Mouse (Mus musculus): ENCODE data around the gene Cdk15. TPM values are rescaled to one million over a fixed set of nuclear protein-coding genes. Genes with fewer than 3 reads are reported as not detected.

The Cdk15 gene
- total and polyA plus RNA-seq, 2 experiments from 2014 or later: not detected

DNA sequence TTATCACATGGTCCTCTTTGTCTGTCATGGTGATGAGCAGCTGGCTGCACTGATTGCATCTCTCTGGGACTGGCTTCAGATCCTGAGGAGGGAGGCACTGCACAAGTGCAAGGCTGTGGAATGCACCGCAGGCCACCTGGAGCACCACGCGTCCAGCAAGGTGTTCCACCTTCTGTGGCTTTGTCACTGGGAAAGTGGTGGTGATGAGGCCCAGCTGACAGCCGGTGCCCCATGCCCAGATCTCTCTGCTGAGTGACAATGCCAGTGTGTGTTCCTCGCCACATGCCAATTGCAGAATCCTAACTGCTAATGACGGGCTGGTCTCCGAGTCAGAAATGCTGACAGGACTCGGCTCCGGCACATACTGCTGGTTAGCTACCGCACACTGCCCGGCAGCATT lies 41.3 kb upstream of the Cdk15 start:
- H3K4me2 ChIP-seq (ENCODE audit: low read depth, low read length): no peak overlapping the region
- H3K27ac ChIP-seq (ENCODE audit: low read depth): no peak overlapping the region
- no peak for DNase-seq (ENCODE audit: low spot score)
- 91% methylated on average over 11 of the region's 11 CpGs for WGBS
- no peak overlapping the region for H3K4me3 ChIP-seq (ENCODE audit: low read depth, low read length)
- no peaks in the 10 kb centered on the region for H3K27me3 ChIP-seq (ENCODE audit: control insufficient read depth, insufficient read depth, low read length)
- no peak overlapping the region for H3K9ac ChIP-seq (replicated peaks; ENCODE audit: low read depth, low read length)
- no peaks in the 10 kb centered on the region for H3K9me3 ChIP-seq (replicated peaks; ENCODE audit: control insufficient read depth, low read length)
- H3K36me3 ChIP-seq (replicated peaks; ENCODE audit: control insufficient read depth, insufficient read depth, low read length): peaks cover 18% of the 10 kb centered on the region; the same call in 1 of the 2 replicates
- no peak for TF ChIP-seq EP300 (IDR thresholded peaks at IDR 0.05; ENCODE audit: low read depth)
- no peak for TF ChIP-seq CTCF (IDR thresholded peaks at IDR 0.05; ENCODE audit: low read depth)
- ATAC-seq (ENCODE audit: insufficient read depth, low read depth): no peak
- H3K4me1 ChIP-seq (ENCODE audit: control insufficient read depth, insufficient read depth): no peaks in the 10 kb centered on the region

DNA sequence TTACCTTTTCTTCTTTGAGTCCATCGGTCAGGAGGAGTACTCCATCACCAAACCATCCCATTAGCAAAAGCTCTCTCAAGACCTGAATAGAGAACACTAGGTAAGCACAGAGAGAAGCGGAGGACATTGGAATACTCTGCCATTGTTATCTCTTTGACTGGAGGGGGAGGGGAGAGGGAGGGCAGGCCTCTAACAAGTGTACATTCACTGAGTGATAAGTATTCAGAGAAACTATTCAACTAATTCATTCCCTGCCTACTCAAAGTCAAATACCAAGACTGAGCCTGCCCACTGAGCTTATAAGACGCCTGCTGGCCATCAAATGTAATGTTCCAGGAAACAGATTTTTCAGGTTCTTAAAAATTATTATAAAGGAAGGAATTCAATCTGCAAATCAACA lies 36.3 kb upstream of the Cdk15 start:
- H3K4me2 ChIP-seq (ENCODE audit: low read depth, low read length): no peak overlapping the region
- no peak overlapping the region for H3K4me3 ChIP-seq (ENCODE audit: low read depth, low read length)
- TF ChIP-seq CTCF (IDR thresholded peaks at IDR 0.05; ENCODE audit: low read depth): no peak
- H3K36me3 ChIP-seq (replicated peaks; ENCODE audit: control insufficient read depth, insufficient read depth, low read length): peaks cover 15% of the 10 kb centered on the region; the same call in 1 of the 2 replicates
- WGBS: 66% methylated on average over 3 of the region's 3 CpGs
- no peak overlapping the region for H3K27ac ChIP-seq (ENCODE audit: low read depth)
- ATAC-seq (ENCODE audit: insufficient read depth, low read depth): no peak
- no peaks in the 10 kb centered on the region for H3K4me1 ChIP-seq (ENCODE audit: control insufficient read depth, insufficient read depth)
- no peak for DNase-seq (ENCODE audit: low spot score)
- no peaks in the 10 kb centered on the region for H3K27me3 ChIP-seq (ENCODE audit: control insufficient read depth, insufficient read depth, low read length)
- no peaks in the 10 kb centered on the region for H3K9me3 ChIP-seq (replicated peaks; ENCODE audit: control insufficient read depth, low read length)
- H3K9ac ChIP-seq (replicated peaks; ENCODE audit: low read depth, low read length): no peak overlapping the region

DNA sequence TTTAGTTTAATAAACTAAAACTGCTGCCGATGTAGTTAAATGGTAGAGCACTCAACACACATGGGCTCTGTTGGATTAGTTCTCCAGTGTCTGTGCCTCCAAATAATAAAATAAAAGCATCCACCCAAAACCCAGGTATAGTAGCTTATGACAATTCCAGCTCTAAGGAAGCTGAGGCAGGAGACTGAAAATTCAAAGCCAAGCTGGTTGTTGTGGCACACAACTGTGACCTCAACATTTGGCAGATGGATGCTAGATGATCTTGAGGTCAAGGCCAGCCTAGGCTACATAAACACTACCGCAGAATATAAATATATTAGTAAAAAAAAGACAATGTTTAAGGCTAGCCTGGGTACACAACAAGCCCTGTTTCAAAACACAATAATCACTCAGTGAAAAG lies 35.1 kb upstream of the Cdk15 start:
- 92% methylated on average over 2 of the region's 2 CpGs for WGBS
- Histone ChIP-seq H3K9me3 (replicated peaks; ENCODE audit: control insufficient read depth, low read length) (no peaks in the 10 kb centered on the region), H3K4me3 (ENCODE audit: low read depth, low read length) (no peak overlapping the region), H3K9ac (replicated peaks; ENCODE audit: low read depth, low read length) (no peak overlapping the region), H3K4me1 (ENCODE audit: control insufficient read depth, insufficient read depth) (no peaks in the 10 kb centered on the region), H3K27ac (ENCODE audit: low read depth) (no peak overlapping the region), H3K27me3 (ENCODE audit: control insufficient read depth, insufficient read depth, low read length) (no peaks in the 10 kb centered on the region), H3K36me3 (replicated peaks; ENCODE audit: control insufficient read depth, insufficient read depth, low read length) (0 out of 2 replicates have a peak, but pooled peaks cover 9% of the 10 kb centered on the region), H3K4me2 (ENCODE audit: low read depth, low read length) (no peak overlapping the region)
- TF ChIP-seq EP300 (IDR thresholded peaks at IDR 0.05; ENCODE audit: low read depth) (no peak), CTCF (IDR thresholded peaks at IDR 0.05; ENCODE audit: low read depth) (no peak)
- DNase-seq (ENCODE audit: low spot score) (no peak), ATAC-seq (ENCODE audit: insufficient read depth, low read depth) (no peak)

DNA sequence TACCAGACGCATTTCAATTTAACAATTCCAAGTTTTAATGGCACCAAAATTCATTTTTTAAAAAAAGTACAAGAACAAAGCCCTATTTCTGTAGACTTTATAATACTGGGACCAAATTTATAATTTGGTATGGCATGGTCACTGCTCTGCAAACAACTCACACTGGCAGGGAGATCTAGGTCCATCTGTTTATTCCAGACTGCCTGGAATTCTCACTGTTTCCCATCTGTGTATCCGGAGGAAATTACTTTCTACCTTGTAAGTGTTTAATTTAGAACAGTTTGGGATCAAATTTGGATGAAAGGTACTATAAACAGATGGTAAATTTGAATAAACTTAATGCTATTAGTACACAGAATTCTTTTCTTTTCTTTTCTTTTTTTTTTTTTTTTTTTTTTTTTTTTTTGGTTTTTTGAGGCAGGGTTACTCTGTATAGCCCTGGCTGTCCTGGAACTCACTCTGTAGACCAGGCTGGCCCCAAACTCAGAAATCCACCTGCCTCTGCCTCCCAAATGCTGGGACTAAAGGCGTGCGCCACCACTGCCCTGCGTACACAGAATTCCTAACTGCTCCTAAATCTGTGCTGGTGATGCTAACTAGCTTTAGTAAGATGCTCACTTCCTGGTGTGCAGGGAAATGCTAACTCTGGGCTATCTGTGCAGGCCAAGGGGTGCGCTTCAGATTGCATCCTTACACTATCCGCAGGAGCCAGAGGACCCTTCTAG lies 34.4 kb upstream of the Cdk15 start:
- no peak for ATAC-seq (ENCODE audit: insufficient read depth, low read depth)
- TF ChIP-seq EP300 (IDR thresholded peaks at IDR 0.05; ENCODE audit: low read depth) (no peak), CTCF (IDR thresholded peaks at IDR 0.05; ENCODE audit: low read depth) (no peak)

DNA sequence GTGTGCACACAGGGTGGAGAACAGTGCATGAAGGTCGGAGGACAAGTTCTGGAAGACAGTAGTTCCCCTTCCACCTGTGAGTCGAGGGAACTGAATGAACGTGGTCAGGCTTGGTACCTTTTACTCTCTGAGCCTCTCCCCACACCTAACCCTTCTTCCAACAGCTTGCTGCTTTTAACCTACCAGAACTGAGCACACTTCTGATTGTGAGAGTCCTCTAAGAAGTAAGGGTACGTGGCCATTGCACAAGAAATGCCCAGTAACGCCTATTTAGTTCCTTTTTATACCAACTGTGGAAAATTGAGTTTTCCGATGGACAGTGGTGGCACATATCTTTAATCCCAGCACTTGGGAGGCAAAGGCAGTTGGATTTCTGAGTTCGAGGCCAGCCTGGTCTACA lies 28.2 kb upstream of the Cdk15 start:
- DNase-seq (ENCODE audit: low spot score) (no peak), ATAC-seq (ENCODE audit: insufficient read depth, low read depth) (no peak)
- Histone ChIP-seq H3K4me1 (ENCODE audit: control insufficient read depth, insufficient read depth) (no peaks in the 10 kb centered on the region), H3K27ac (ENCODE audit: low read depth) (no peak overlapping the region), H3K4me2 (ENCODE audit: low read depth, low read length) (no peak overlapping the region), H3K9me3 (replicated peaks; ENCODE audit: control insufficient read depth, low read length) (no peaks in the 10 kb centered on the region), H3K27me3 (ENCODE audit: control insufficient read depth, insufficient read depth, low read length) (no peaks in the 10 kb centered on the region), H3K4me3 (ENCODE audit: low read depth, low read length) (no peak overlapping the region), H3K36me3 (replicated peaks; ENCODE audit: control insufficient read depth, insufficient read depth, low read length) (no peaks in the 10 kb centered on the region), H3K9ac (replicated peaks; ENCODE audit: low read depth, low read length) (no peak overlapping the region)
- WGBS: 86% methylated on average over 7 of the region's 7 CpGs
- TF ChIP-seq CTCF (IDR thresholded peaks at IDR 0.05; ENCODE audit: low read depth): no peak
- TF ChIP-seq EP300 (IDR thresholded peaks at IDR 0.05; ENCODE audit: low read depth): no peak

More for the DNA sequence above, 34.4 kb upstream of the Cdk15 start:
- Histone ChIP-seq H3K36me3 (replicated peaks; ENCODE audit: control insufficient read depth, insufficient read depth, low read length) (0 out of 2 replicates have a peak, but pooled peaks cover 8% of the 10 kb centered on the region), H3K4me2 (ENCODE audit: low read depth, low read length) (no peak overlapping the region), H3K9me3 (replicated peaks; ENCODE audit: control insufficient read depth, low read length) (no peaks in the 10 kb centered on the region), H3K4me3 (ENCODE audit: low read depth, low read length) (no peak overlapping the region), H3K27ac (ENCODE audit: low read depth) (no peak overlapping the region), H3K27me3 (ENCODE audit: control insufficient read depth, insufficient read depth, low read length) (no peaks in the 10 kb centered on the region), H3K9ac (replicated peaks; ENCODE audit: low read depth, low read length) (no peak overlapping the region), H3K4me1 (ENCODE audit: control insufficient read depth, insufficient read depth) (no peaks in the 10 kb centered on the region)
- no peak for DNase-seq (ENCODE audit: low spot score)
- 92% methylated on average over 7 of the region's 7 CpGs for WGBS

GRCm38 (mm10) chr1:59229187-59229586 lies 27.5 kb upstream of the Cdk15 start:
- no peak for ATAC-seq (ENCODE audit: insufficient read depth, low read depth)
- H3K4me1 ChIP-seq (ENCODE audit: control insufficient read depth, insufficient read depth): no peaks in the 10 kb centered on the region
- H3K9ac ChIP-seq (replicated peaks; ENCODE audit: low read depth, low read length): no peak overlapping the region
- no peaks in the 10 kb centered on the region for H3K27me3 ChIP-seq (ENCODE audit: control insufficient read depth, insufficient read depth, low read length)
- no peaks in the 10 kb centered on the region for H3K36me3 ChIP-seq (replicated peaks; ENCODE audit: control insufficient read depth, insufficient read depth, low read length)
- no peaks in the 10 kb centered on the region for H3K9me3 ChIP-seq (replicated peaks; ENCODE audit: control insufficient read depth, low read length)
- H3K4me3 ChIP-seq (ENCODE audit: low read depth, low read length): no peak overlapping the region
- no peak overlapping the region for H3K27ac ChIP-seq (ENCODE audit: low read depth)
- H3K4me2 ChIP-seq (ENCODE audit: low read depth, low read length): no peak overlapping the region
- no peak for TF ChIP-seq EP300 (IDR thresholded peaks at IDR 0.05; ENCODE audit: low read depth)
- no peak for TF ChIP-seq CTCF (IDR thresholded peaks at IDR 0.05; ENCODE audit: low read depth)
- WGBS: 65% methylated on average over 4 of the region's 4 CpGs
- DNase-seq (ENCODE audit: low spot score): no peak

Data from heart, postnatal 0 days (tissue).